Mouse (Mus musculus): ENCODE results near the gene Rimbp2.

DNA sequence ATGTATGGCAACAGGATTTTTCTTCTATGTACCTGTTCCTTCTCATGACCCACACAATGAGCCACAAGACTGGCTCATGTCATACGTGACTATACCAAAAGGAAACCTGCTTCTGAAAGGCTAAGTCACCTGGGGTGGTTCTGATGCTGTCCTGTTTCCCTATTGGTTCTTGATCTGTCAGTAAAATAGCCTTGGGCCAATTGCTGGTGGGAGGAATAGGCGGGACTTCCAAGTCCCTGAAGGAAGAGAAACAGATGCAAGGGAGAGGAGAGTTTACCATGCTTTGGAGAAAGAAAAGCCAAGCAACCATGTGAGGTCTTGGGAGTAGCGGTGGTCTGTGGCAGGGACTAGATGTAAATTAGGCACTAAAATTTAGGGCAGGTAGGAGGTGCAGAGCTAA, 81.6 kb downstream of the Rimbp2 start:
- TF ChIP-seq ZNF384 (IDR thresholded peaks at IDR 0.05; ENCODE audit: low read depth, low read length) (no peak), ZC3H11A (IDR thresholded peaks at IDR 0.05; ENCODE audit: borderline replicate concordance, low read depth, low read length) (no peak), CHD2 (IDR thresholded peaks at IDR 0.05; ENCODE audit: low read depth, low read length) (0 out of 2 replicates have a peak, but pooled peaks have one; percentile 65), MAFK (IDR thresholded peaks at IDR 0.05; ENCODE audit: insufficient read depth, low read depth, low read length) (no peak), HCFC1 (IDR thresholded peaks at IDR 0.05; ENCODE audit: borderline replicate concordance, insufficient read depth, low read length) (no peak)

All from ES-E14 (cell line).